Mouse (Mus musculus) cerebellum, adult 18-20 months (tissue): ENCODE measurements at regions not wholly inside any gene's neighbourhood (a gene's known extent, or its start where the extent isn't known, plus 50 kb on each side); places are given as distances from the start of the nearest gene placed in this dataset.

Experiments
- DNase-seq, 2 experiments: peaks; one replicate each; pipeline ENCODE4 v3.0.0; 2021

DNA sequence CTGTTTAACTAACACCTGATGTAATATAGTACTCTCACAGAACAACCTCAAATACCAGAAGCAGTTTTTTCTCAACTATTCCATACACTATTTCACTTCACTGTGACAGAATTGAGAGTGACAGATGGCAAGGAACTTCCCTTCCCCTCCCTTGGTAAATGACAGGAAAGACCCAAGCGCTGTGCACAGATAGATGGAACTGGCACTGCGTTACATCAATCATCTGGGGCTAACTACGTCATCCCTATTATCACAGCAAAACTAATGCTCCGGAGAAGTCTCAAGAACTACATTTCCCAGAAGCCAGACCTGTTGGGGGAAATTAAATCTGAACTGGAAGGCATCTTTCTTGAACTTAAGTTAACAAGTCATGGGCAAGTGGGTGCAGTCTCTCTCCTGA is 493.6 kb upstream of the Gm5415 start:
- DNase-seq: no peak

DNA sequence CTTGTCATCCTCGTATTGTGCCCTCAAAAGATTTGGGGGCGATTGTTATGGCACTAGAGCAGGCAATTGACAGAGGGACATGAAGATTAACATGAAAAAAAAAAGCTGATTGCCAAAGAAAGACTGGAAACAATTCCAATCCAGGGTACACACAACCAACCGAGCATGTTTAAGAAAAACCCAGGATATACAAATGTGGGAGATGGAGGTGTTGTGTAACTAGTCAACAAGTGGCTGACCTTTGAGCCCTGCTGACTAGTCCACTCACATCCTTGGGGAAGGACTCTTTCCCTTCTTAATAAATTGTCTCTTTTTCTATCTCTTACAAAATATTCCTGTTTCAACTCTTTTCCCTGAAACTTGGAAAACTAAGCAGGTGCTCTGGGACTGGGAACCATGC is 484.9 kb upstream of the Gm5415 start:
- no peak for DNase-seq

DNA sequence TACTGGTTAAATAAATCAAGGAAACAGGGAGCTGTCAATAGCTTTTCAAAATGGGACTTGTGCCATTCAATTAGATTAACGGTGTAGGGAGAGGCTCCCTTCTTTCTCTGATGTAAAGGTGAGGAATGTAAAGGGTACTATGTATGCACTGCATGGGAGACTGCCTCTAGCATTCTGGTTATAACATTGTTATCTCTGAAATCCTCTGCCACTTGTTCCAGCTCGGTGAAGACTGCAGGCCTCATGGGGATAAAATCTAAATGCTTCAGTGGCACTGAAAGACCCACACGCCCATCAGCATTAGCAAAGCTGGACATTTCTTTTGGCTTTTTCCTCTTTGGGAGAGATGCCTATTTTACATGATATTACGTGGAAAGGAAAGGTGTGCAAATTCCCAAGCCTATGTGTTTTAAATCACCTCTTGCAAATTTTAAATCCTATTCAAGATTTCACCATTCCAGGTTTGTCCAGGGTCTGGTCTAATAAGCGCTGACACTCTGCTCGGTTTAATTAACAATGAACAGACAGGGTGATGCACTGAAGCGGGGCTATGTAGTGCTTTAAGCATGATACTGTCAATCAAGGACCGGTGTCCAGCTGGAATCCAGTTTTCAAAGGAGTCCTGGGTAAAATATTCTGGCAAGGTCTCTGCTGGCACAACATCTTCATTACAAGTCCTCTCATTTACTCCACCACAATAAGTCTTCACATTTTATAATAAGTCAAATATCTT is 479.8 kb upstream of the Gm5415 start:
- DNase-seq: no peak

DNA sequence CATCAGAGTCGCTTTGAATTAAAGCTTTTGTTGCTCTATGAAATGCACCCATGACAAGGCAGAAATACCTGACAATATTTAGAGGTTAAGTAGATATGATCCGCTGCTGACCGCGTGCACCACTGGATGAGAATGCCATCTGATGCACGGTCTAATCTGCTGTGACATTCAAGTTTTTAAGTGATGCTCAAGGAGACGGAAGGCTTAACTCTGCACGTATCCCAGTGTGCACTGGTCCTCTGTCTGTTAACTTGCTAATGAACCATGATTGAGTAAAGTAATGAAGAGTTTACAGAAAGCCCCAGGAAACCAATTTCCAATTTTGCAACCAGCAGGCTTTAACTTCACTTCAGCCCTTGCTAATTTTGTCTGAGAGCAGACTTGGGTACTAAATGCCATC is 478.3 kb upstream of the Gm5415 start:
- no peak for DNase-seq

DNA sequence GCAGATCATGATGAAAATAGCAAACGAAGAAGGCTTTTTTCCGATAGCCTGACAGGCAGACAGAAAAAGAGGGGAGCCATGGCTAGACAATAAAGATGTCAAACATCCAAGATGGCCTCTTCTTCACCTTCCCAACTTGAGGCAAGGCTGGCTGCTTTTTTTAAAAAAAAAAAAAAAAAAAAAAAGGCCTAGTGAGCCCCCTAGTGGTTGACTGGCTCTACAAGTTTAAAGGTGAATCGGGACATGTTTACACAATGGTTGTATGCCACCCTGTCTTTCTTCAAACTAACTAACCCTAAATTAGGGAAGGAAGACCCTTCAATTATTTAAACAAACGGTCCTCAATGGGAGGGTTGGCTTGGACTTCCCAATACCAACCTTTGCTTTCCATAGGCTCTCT is 475.8 kb upstream of the Gm5415 start:
- DNase-seq: no peak

DNA sequence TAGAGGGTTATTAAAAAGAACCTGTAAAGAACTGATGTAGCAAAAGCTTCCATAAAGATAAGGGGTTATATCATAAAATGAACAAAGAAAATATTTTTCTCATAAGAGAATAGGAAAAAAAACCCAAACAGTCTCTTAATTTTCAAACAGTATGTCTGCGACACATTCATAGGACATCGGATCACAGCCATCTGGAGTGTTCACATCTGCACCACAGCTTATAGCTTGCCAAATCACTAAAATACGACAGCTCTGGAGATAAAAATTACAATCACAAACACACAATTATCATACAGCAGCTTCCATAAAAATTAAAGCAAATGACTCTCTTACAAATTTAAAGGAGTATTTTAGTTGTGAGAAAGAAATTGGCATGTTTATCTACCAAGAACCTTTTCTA is 456.9 kb upstream of the Gm5415 start:
- no peak for DNase-seq

DNA sequence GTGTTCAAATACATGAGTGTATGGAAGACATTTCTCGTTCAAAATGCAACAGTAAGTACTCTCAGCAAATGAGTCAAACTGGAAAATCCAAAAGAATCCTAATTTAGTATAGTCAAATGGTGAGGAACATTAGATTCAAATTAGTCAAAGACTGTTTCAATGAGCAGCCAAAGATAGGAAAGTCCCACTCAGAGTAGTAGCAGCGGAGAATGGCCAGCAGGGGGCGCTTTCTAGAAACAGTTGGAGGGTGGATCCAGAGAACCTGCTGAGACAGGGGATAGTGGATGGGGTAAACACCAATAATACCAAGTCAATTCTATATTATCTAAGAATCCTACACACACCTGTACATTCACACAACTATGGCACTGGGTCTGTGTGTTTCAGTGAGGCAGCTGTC is 417.9 kb upstream of the Gm5415 start:
- DNase-seq: no peak

DNA sequence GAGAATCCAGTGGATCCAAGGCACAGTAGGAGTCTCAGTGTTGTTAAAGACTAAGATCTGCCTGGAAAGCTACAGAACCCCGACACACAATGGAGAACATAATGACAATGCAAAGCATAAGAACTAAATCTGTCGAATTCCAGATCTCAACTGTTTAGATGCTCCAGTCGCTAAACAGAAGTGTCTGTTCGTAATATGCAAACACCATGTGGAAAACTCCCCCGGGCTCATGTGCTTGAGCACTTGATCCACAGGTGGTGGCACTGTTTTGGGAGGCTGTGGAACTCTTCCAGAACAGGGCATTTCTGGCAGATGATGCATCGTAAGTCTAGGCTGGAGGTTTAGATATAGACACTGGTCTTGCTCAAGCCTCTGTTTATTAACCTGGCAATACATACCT is 412.2 kb upstream of the Gm5415 start:
- DNase-seq: no peak

DNA sequence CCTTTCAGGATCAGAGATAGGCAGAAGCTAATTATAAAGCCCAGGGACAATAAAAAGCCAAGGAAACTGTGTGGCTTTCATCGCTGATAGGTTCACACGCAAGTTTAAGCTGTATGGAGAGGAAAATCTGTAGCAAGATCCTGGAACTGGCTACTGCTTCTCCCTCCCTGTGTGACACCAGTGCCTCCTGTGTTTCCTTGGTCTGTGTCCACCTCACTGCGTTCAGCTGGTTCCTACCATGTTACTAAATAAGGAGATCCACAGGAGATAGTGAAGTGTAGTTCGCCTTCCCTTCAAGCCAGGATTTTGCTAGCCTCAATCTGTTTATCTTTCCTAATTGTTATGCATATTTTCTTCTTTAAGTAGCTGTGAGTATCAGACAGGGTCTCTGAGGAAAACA is 399.2 kb upstream of the Gm5415 start:
- DNase-seq: no peak

DNA sequence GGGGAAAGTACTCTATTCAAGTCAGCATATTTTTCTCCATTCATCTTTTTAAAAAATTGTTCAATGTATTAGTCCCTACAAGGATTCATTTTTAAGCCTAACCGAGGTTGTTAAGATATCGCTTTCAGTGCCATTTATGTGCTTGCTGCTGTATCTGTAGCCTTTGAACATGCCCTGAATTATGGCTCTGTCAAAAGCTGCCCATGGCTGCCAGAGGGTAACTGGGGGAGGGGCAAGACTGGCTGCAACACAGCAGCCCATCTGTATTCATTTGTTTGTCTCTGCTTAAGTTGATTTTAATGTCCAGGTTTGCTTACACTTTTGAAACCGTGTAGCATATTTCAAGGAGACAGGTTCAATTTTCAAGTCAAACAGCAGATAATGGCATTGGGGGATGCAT is 383.3 kb upstream of the Gm5415 start:
- DNase-seq: no peak

DNA sequence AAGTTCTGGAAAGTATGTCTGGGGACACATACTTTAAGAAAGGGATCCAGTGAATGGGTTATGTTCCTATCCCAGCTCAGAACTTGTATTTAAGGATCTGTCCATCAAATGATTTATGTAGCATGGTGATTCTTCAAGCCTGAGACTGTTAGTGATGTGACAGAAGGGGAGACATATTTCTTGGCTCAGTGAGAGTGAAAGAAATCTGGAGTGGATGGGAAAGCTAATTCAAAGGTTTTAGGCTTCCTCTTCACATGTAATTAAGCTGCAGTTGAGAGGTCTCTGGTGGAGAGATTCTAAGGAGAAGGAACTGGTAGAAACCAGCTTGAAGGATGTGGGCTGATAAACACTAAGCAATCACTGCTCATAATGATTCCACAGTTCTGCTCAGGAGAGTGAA is 355.3 kb upstream of the Gm5415 start:
- DNase-seq: no peak

DNA sequence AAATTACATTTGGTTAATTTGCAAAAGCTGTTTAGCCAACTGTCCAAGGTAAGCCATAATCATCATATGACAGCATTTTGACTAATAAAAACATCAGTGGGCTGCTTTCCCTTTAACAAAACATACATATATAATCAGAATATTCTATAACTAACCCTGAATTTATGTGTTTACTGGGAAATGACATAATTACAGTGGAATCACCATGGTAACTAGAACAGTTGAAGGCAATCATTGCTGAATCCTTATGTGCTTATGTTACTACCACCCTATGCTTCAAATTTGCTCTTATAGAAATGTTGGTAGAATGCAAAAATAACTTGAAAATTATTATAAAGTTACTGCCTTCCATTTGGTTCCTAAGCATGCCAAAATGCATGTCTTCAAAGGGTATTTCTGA is 340.6 kb upstream of the Gm5415 start:
- no peak for DNase-seq

DNA sequence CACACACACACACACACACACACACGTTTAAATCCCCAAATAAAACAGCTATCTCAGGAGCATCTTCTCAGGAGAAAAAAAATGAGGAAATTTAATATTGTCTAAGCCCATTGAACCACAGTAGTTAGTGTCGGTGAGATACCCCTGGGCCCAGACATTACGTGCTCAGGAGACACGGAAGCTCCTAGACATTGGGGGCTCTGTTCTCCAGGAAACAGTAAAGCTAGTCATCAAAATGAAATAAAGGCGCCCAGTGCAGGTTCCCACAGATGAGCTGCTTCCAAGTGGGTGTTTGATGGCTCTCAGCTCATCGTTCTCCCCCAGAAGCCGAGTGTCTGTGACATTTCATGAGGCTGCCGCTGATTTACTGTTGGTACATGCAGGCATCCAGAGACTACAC is 325.8 kb upstream of the Gm5415 start:
- no peak for DNase-seq

DNA sequence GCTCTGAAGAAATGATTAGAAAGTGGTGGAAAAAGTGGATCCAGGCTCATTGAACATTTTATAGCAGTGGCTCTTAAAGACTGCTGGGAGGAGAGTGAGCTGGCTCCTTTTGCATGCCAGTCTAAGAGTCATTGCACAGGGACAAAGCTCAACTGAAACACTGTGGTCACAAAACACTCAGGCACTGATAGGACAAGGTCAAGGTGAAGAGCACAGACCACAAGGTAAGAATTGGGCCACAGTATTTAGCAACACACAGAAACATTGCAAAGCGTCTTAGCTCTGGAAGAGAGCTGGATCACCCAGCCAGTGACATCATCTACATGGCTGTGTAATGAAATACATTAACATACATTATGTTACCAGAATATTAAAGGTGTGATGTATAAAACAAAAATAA is 319.0 kb upstream of the Gm5415 start:
- no peak for DNase-seq

DNA sequence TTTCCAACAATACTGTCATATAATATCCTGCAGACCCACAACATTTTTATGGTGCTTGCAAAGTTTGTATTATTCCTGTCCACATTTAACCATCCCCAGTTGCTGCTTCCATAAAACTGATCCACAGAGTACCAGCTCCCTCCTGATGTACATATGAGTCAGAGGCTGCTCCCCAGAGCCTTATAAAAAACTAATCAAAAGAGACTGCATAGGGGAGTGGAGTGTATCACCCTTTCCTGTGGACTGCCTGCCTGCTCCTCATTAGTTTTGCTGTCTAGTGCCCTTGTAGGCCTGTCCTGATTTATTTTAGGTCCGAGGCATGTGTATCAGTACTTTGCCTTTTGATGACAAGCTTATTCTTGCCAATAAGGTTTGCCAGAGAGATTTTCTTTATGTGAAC is 310.9 kb upstream of the Gm5415 start:
- DNase-seq: no peak
